Mouse (Mus musculus) forebrain, embryonic 16.5 days (tissue): ENCODE results near the gene Eaf2. TPM values are rescaled to one million over a fixed set of nuclear protein-coding genes. Genes with fewer than 3 reads are reported as not detected.
"Not testable (repeated sequence)": the region's sequence is repeated elsewhere in the genome, so short reads cannot be mapped to it uniquely, and the experiment has no call there.

ENCODE experiments used
- ATAC-seq: fragments of 200-750 bp; cut with Nextera tagmentation; 2 replicates; pipeline ENCODE4 v1.8.0; 2017; ENCODE audit warnings: mild to moderate bottlenecking, moderate library complexity
- H3K27ac ChIP-seq: fragments of 300-500 bp; sonication (generic); 2 replicates; pipeline ENCODE4 v1.5.1; 2014; ENCODE audit warnings: low read length, control low read depth
- H3K27me3 ChIP-seq: fragments of 300-500 bp; sonication (generic); replicated peaks from 2 replicates; pipeline ENCODE4 v1.6.1; 2014; ENCODE audit warnings: low read length; ENCODE audit not compliant: control insufficient read depth, insufficient read depth
- H3K36me3 ChIP-seq: fragments of 300-500 bp; sonication (generic); 2 replicates; pipeline ENCODE4 v1.6.1; 2014; ENCODE audit not compliant: control insufficient read depth, insufficient read depth
- H3K4me1 ChIP-seq: fragments of 300-500 bp; sonication (generic); replicated peaks from 2 replicates; pipeline ENCODE4 v1.6.1; 2014; ENCODE audit warnings: low read length; ENCODE audit not compliant: control insufficient read depth, insufficient read depth
- H3K4me2 ChIP-seq: fragments of 300-500 bp; sonication (generic); 2 replicates; pipeline ENCODE4 v1.6.1; 2014; ENCODE audit warnings: mild to moderate bottlenecking, low read length, control low read depth
- H3K4me3 ChIP-seq: fragments of 300-500 bp; sonication (generic); replicated peaks from 2 replicates; pipeline ENCODE4 v1.5.1; 2014; ENCODE audit warnings: mild to moderate bottlenecking, low read length, control low read depth
- H3K9ac ChIP-seq: fragments of 300-500 bp; sonication (generic); replicated peaks from 2 replicates; pipeline ENCODE4 v1.6.1; 2014; ENCODE audit warnings: low read depth, low read length, control low read depth
- H3K9me3 ChIP-seq: fragments of 300-500 bp; sonication (generic); 2 replicates; pipeline ENCODE4 v1.6.1; 2016; ENCODE audit warnings: low read length; ENCODE audit not compliant: control insufficient read depth
- WGBS: fragments of 180-500 bp; shearing (Covaris S2); extraction: QIAGEN DNeasy Blood & Tissue Kit; methylation state at CpG from one replicate; pipeline ENCODE4 v1.1.7; 2014; 5-methylcytosine and 5-hydroxymethylcytosine counted together
- polyA plus RNA-seq: library from polyadenylated mRNA; unstranded; fragments of >200 nt; fragmentation: Nextera tagmentation; extraction: Ambion mirVana; gene quantifications from 2 replicates; pipeline ENCODE4 v1.2.1, GENCODE M21; 2015

Gene Eaf2
- polyA plus RNA-seq, 1 experiment from 2014 or later: 1.2 TPM

DNA sequence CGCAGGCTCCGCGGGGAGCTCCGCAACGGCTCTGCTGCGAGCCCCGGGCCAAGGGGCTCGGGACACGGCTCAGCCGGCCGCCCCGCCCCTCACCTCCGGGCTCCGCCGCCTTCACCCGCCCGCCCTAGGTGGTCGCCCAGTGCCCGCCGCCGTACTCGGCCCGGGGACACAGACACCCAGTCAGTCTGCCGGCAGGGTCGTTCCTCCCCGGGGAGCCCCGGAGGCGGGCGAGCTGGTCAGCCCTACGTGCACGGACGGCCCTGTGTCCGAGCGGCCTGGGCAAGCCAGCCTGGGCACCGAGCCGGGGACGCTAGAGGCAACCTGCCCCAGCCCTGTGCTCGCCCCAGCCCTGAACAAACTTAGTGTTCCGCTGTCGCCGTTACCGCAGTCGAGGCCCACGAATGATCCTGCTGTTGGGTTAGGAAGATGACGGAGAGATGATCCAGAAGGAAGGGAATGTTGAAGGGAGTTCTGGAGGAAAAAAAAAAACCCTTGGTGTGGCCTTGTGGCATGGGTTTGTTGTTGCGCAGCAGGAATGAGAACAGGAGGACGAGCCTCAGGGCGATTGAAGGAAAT lies 561 bp upstream of the Eaf2 start:
- H3K4me1 ChIP-seq: peaks cover 16% of the 10 kb centered on the region
- ATAC-seq: no peak; the same call in 1 of the 2 replicates
- no peaks in the 10 kb centered on the region for H3K36me3 ChIP-seq
- H3K9ac ChIP-seq: peak overlapping the region; percentile 74
- under 1% methylated on average over 47 of the region's 48 CpGs for WGBS
- peak overlapping the region; percentile 70 for H3K4me2 ChIP-seq
- H3K27me3 ChIP-seq: no peaks in the 10 kb centered on the region
- peak overlapping the region; percentile 91 for H3K4me3 ChIP-seq
- H3K9me3 ChIP-seq: no peaks in the 10 kb centered on the region
- peak overlapping the region; percentile 77 for H3K27ac ChIP-seq

- H3K4me2 ChIP-seq: no peak overlapping the region
- 96% methylated on average over 2 of the region's 2 CpGs for WGBS
- no peaks in the 10 kb centered on the region for H3K27me3 ChIP-seq
- H3K36me3 ChIP-seq: peaks cover 4% of the 10 kb centered on the region; the same call in 1 of the 2 replicates
- H3K9ac ChIP-seq: no peak overlapping the region
- H3K4me1 ChIP-seq: peaks cover 7% of the 10 kb centered on the region
- ATAC-seq: no peak
- H3K4me3 ChIP-seq: no peak overlapping the region
- H3K27ac ChIP-seq: no peak overlapping the region
- H3K9me3 ChIP-seq: no peaks in the 10 kb centered on the region
Measured at GRCm38 (mm10) chr16:36869442-36869841, 5.4 kb downstream of the Eaf2 start.

- Histone ChIP-seq H3K36me3 (peaks cover 10% of the 10 kb centered on the region), H3K27me3 (no peaks in the 10 kb centered on the region)
- WGBS: 95% methylated on average over 3 of the region's 3 CpGs
Measured at GRCm38 (mm10) chr16:36863585-36863984, 11.2 kb downstream of the Eaf2 start.

GRCm38 (mm10) chr16:36851202-36851601 lies 23.6 kb downstream of the Eaf2 start:
- no peaks in the 10 kb centered on the region for H3K4me1 ChIP-seq
- H3K27me3 ChIP-seq: no peaks in the 10 kb centered on the region
- no peaks in the 10 kb centered on the region for H3K9me3 ChIP-seq
- H3K4me3 ChIP-seq: no peak overlapping the region
- no peak overlapping the region for H3K9ac ChIP-seq
- WGBS: 87% methylated on average over 3 of the region's 3 CpGs
- ATAC-seq: no peak
- H3K27ac ChIP-seq: no peak overlapping the region
- no peak overlapping the region for H3K4me2 ChIP-seq
- H3K36me3 ChIP-seq: peaks cover 6% of the 10 kb centered on the region

More at GRCm38 (mm10) chr16:36863585-36863984, 11.2 kb downstream of the Eaf2 start:
- H3K4me2 ChIP-seq: no peak overlapping the region
- ATAC-seq: no peak
- H3K4me1 ChIP-seq: no peaks in the 10 kb centered on the region
- H3K27ac ChIP-seq: no peak overlapping the region
- no peak overlapping the region for H3K9ac ChIP-seq
- no peak overlapping the region for H3K4me3 ChIP-seq
- no peaks in the 10 kb centered on the region for H3K9me3 ChIP-seq

GRCm38 (mm10) chr16:36846894-36847293 lies 27.9 kb downstream of the Eaf2 start:
- not testable (repeated sequence) for H3K9me3 ChIP-seq, H3K4me2 ChIP-seq, H3K27ac ChIP-seq, ATAC-seq, H3K9ac ChIP-seq, H3K4me3 ChIP-seq, H3K4me1 ChIP-seq, H3K27me3 ChIP-seq
- peaks cover 10% of the 10 kb centered on the region for H3K36me3 ChIP-seq
- 85% methylated on average over 1 of the region's 1 CpGs for WGBS

DNA sequence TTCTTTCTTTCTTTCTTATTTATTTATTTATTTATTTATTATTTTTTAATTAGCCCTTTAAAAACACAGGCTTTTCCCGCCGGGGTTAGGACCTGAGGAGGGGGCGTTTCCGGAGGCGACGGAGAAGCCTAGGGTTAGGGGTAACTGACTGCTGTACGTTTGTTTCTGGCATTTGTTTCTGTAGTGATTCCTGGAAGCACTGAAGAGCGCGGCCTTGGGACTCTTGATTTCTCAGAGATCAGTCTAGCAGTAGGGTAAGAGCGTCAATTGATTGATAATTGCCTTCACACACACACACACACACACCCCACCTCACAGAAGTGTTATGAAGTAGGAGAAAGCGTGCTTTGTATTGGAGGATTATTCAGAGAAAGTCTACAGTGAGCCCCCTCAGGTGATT lies 46.0 kb downstream of the Eaf2 start:
- WGBS: 2% methylated on average over 11 of the region's 11 CpGs
- peak; percentile 39 for ATAC-seq
- H3K4me1 ChIP-seq: peaks cover 8% of the 10 kb centered on the region
- H3K27ac ChIP-seq: peak overlapping the region; percentile 59; the same call in 1 of the 2 replicates
- peak overlapping the region; percentile 86 for H3K4me3 ChIP-seq
- peak overlapping the region; percentile 78 for H3K4me2 ChIP-seq
- H3K9ac ChIP-seq: peak overlapping the region; percentile 93
- no peaks in the 10 kb centered on the region for H3K27me3 ChIP-seq
- no peaks in the 10 kb centered on the region for H3K9me3 ChIP-seq
- 0 out of 2 replicates have a peak, but pooled peaks cover 2% of the 10 kb centered on the region for H3K36me3 ChIP-seq

GRCm38 (mm10) chr16:36828054-36828786 lies 46.6 kb downstream of the Eaf2 start, which contains the start of gene Iqcb1:
Gene Iqcb1, plus strand, starts transcription at chr16:36828385.
- H3K27me3 ChIP-seq: no peaks in the 10 kb centered on the region
- 0 out of 2 replicates have a peak, but pooled peaks cover 2% of the 10 kb centered on the region for H3K36me3 ChIP-seq
- H3K9ac ChIP-seq: peak within 1 kb of the TSS; percentile 93
- peak; percentile 99 for ATAC-seq
- H3K9me3 ChIP-seq: no peaks in the 10 kb centered on the region
- H3K4me1 ChIP-seq: peaks cover 8% of the 10 kb centered on the region
- peak within 1 kb of the TSS; percentile 78 for H3K4me2 ChIP-seq
- peak within 1 kb of the TSS; percentile 59 for H3K27ac ChIP-seq
- H3K4me3 ChIP-seq: peak within 1 kb of the TSS; percentile 86
- WGBS: under 1% methylated on average over 62 of the region's 64 CpGs

DNA sequence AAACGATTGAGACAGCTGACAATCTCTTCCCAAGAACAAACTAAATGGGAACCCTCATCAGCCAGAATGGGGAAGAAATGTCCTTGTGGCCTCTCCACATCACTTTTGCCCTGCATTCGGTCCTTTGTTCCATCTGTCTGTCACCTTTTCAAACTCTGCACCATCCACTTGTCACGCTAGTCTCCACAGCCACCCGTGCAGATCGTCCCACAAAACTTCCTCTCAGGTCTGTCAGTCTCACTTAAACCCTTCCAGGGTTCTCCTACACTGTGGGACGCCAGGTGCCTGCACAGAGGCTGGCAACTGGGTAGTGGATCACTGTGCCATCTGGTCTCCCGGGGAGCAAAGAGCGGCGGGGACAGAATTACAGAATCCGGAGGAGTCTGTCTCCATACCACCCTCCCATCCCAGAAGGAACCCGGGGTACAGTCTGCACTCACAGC lies 47.2 kb downstream of the Eaf2 start:
- no peak for ATAC-seq
- Histone ChIP-seq H3K9me3 (no peaks in the 10 kb centered on the region), H3K9ac (peak overlapping the region; percentile 22), H3K27me3 (no peaks in the 10 kb centered on the region), H3K4me2 (peak overlapping the region; percentile 78), H3K27ac (no peak overlapping the region), H3K4me3 (peak overlapping the region; percentile 86), H3K36me3 (0 out of 2 replicates have a peak, but pooled peaks cover 2% of the 10 kb centered on the region), H3K4me1 (peaks cover 8% of the 10 kb centered on the region)
- WGBS: 5% methylated on average over 11 of the region's 11 CpGs

DNA sequence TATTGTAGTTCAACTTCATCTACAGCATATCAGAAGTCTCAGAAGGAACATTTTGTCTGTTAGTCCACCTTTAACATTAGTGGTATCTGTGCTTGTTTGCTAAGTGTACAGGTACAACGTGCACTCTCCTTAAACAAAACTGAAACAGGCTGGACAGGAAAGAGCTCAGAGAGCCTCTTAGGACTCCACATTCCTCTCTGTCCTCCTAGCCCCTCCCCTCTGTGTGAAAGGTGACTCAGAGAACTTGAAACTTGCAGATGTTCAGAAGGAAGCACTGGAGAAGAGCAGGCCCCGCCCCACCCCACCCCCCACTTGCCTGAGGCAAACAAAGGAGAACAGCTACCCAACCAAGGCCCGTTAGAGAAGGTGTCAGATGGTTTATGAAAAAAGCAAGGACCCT lies 53.3 kb downstream of the Eaf2 start:
- Histone ChIP-seq H3K27me3 (no peaks in the 10 kb centered on the region), H3K4me2 (no peak overlapping the region), H3K4me1 (no peaks in the 10 kb centered on the region), H3K9ac (no peak overlapping the region), H3K27ac (no peak overlapping the region), H3K9me3 (no peaks in the 10 kb centered on the region), H3K36me3 (no peaks in the 10 kb centered on the region), H3K4me3 (no peak overlapping the region)
- WGBS: 14% methylated on average over 3 of the region's 3 CpGs
- no peak for ATAC-seq
